Mouse (Mus musculus) hindbrain, embryonic 16.5 days (tissue): ENCODE measurements around the gene Mtmr3. TPM values are rescaled to one million over a fixed set of nuclear protein-coding genes. Genes with fewer than 3 reads are reported as not detected.
"Not testable (repeated sequence)": the region's sequence is repeated elsewhere in the genome, so short reads cannot be mapped to it uniquely, and the experiment has no call there.

Experiments
- ATAC-seq: fragments of 200-750 bp; cut with Nextera tagmentation; 2 replicates; pipeline ENCODE4 v1.8.0; 2017; ENCODE audit warnings: moderate TSS enrichment, moderate library complexity
- H3K27ac ChIP-seq: fragments of 300-500 bp; sonication (generic); 2 replicates; pipeline ENCODE4 v1.5.1; 2014; ENCODE audit warnings: low read depth, mild to moderate bottlenecking, control low read depth, low read length, moderate library complexity
- H3K27me3 ChIP-seq: fragments of 300-500 bp; sonication (generic); replicated peaks from 2 replicates; pipeline ENCODE4 v1.6.1; 2014; ENCODE audit warnings: low read length; ENCODE audit not compliant: control insufficient read depth, insufficient read depth
- H3K36me3 ChIP-seq: fragments of 300-500 bp; sonication (generic); 2 replicates; pipeline ENCODE4 v1.6.1; 2014; ENCODE audit warnings: mild to moderate bottlenecking, low read length, moderate library complexity, mixed read lengths; ENCODE audit not compliant: control insufficient read depth, insufficient read depth
- H3K4me1 ChIP-seq: fragments of 300-500 bp; sonication (generic); 2 replicates; pipeline ENCODE4 v1.6.1; 2014; ENCODE audit warnings: low read depth, low read length; ENCODE audit not compliant: control insufficient read depth, insufficient read depth
- H3K4me2 ChIP-seq: fragments of 300-500 bp; sonication (generic); 2 replicates; pipeline ENCODE4 v1.6.1; 2014; ENCODE audit warnings: mild to moderate bottlenecking, low read length, control low read depth, moderate library complexity
- H3K4me3 ChIP-seq: fragments of 300-500 bp; sonication (generic); 2 replicates; pipeline ENCODE4 v1.5.1; 2014; ENCODE audit warnings: mild to moderate bottlenecking, low read length, control low read depth, moderate library complexity
- H3K9ac ChIP-seq: fragments of 300-500 bp; sonication (generic); 2 replicates; pipeline ENCODE4 v1.6.1; 2014; ENCODE audit warnings: low read depth, mild to moderate bottlenecking, control low read depth, low read length, moderate library complexity
- H3K9me3 ChIP-seq: fragments of 300-500 bp; sonication (generic); 2 replicates; pipeline ENCODE4 v1.6.1; 2014; ENCODE audit warnings: mild to moderate bottlenecking, low read length, moderate library complexity; ENCODE audit not compliant: control insufficient read depth
- WGBS: fragments of 180-500 bp; shearing (Covaris S2); extraction: QIAGEN DNeasy Blood & Tissue Kit; methylation state at CpG from one replicate; pipeline ENCODE4 v1.1.7; 2014; 5-methylcytosine and 5-hydroxymethylcytosine counted together
- polyA plus RNA-seq: library from polyadenylated mRNA; unstranded; fragments of >200 nt; fragmentation: Nextera tagmentation; extraction: Ambion mirVana; gene quantifications from 2 replicates; pipeline ENCODE4 v1.2.1, GENCODE M21; 2015

Gene Mtmr3
- polyA plus RNA-seq, 1 experiment from 2014 or later = 28.7 TPM

- H3K4me2 ChIP-seq = no peak overlapping the region
- no peaks in the 10 kb centered on the region for H3K4me1 ChIP-seq
- H3K9ac ChIP-seq = no peak overlapping the region
- no peaks in the 10 kb centered on the region for H3K36me3 ChIP-seq
- no peak overlapping the region for H3K4me3 ChIP-seq
- ATAC-seq = no peak
- no peaks in the 10 kb centered on the region for H3K9me3 ChIP-seq
- 54% methylated on average over 4 of the region's 4 CpGs for WGBS
- H3K27ac ChIP-seq = no peak overlapping the region
- H3K27me3 ChIP-seq = no peaks in the 10 kb centered on the region
Measured at GRCm38 (mm10) chr11:4545401-4545800, 49.3 kb downstream of the Mtmr3 start.

- H3K36me3 ChIP-seq, H3K27me3 ChIP-seq, H3K4me1 ChIP-seq, H3K4me3 ChIP-seq, ATAC-seq, H3K9ac ChIP-seq, H3K4me2 ChIP-seq, H3K9me3 ChIP-seq, H3K27ac ChIP-seq: not testable (repeated sequence)
- WGBS = 79% methylated on average over 1 of the region's 1 CpGs
Measured at GRCm38 (mm10) chr11:4544627-4544921, 50.1 kb downstream of the Mtmr3 start.

- 86% methylated on average over 7 of the region's 7 CpGs for WGBS
Measured at GRCm38 (mm10) chr11:4543746-4544626, 50.7 kb downstream of the Mtmr3 start.

GRCm38 (mm10) chr11:4543040-4543551 is 51.6 kb downstream of the Mtmr3 start:
- H3K9ac ChIP-seq = no peak overlapping the region
- H3K27me3 ChIP-seq = no peaks in the 10 kb centered on the region
- H3K4me3 ChIP-seq = no peak overlapping the region
- H3K36me3 ChIP-seq = no peaks in the 10 kb centered on the region
- H3K27ac ChIP-seq = no peak overlapping the region
- no peak for ATAC-seq
- 92% methylated on average over 2 of the region's 2 CpGs for WGBS
- no peaks in the 10 kb centered on the region for H3K4me1 ChIP-seq
- H3K4me2 ChIP-seq = no peak overlapping the region
- no peaks in the 10 kb centered on the region for H3K9me3 ChIP-seq

More at GRCm38 (mm10) chr11:4543746-4544626, 50.7 kb downstream of the Mtmr3 start:
- Histone ChIP-seq H3K4me2 (no peak overlapping the region), H3K27me3 (no peaks in the 10 kb centered on the region), H3K4me1 (no peaks in the 10 kb centered on the region), H3K36me3 (no peaks in the 10 kb centered on the region), H3K9ac (no peak overlapping the region), H3K27ac (no peak overlapping the region), H3K9me3 (no peaks in the 10 kb centered on the region), H3K4me3 (no peak overlapping the region)
- no peak for ATAC-seq

- 97% methylated on average over 1 of the region's 1 CpGs for WGBS
- no peak overlapping the region for H3K27ac ChIP-seq
- H3K4me2 ChIP-seq = no peak overlapping the region
- no peak for ATAC-seq
- H3K36me3 ChIP-seq = no peaks in the 10 kb centered on the region
- H3K9me3 ChIP-seq = no peaks in the 10 kb centered on the region
- H3K4me1 ChIP-seq = no peaks in the 10 kb centered on the region
- no peak overlapping the region for H3K9ac ChIP-seq
- no peaks in the 10 kb centered on the region for H3K27me3 ChIP-seq
- H3K4me3 ChIP-seq = no peak overlapping the region
Measured at GRCm38 (mm10) chr11:4536645-4537044, 58.0 kb downstream of the Mtmr3 start.

- 96% methylated on average over 3 of the region's 3 CpGs for WGBS
- no peak for ATAC-seq
- peaks cover 12% of the 10 kb centered on the region for H3K36me3 ChIP-seq
- H3K27ac ChIP-seq = no peak overlapping the region
- no peak overlapping the region for H3K9ac ChIP-seq
- H3K4me3 ChIP-seq = no peak overlapping the region
- no peaks in the 10 kb centered on the region for H3K4me1 ChIP-seq
- no peak overlapping the region for H3K4me2 ChIP-seq
- no peaks in the 10 kb centered on the region for H3K9me3 ChIP-seq
- no peaks in the 10 kb centered on the region for H3K27me3 ChIP-seq
Measured at GRCm38 (mm10) chr11:4527132-4527531, 67.5 kb downstream of the Mtmr3 start.

GRCm38 (mm10) chr11:4522142-4522664 is 72.5 kb downstream of the Mtmr3 start:
- Histone ChIP-seq H3K27ac (no peak overlapping the region), H3K9me3 (no peaks in the 10 kb centered on the region), H3K36me3 (peaks cover 12% of the 10 kb centered on the region), H3K4me1 (no peaks in the 10 kb centered on the region), H3K9ac (no peak overlapping the region), H3K27me3 (no peaks in the 10 kb centered on the region), H3K4me2 (no peak overlapping the region), H3K4me3 (no peak overlapping the region)
- no peak for ATAC-seq
- WGBS = 90% methylated on average over 6 of the region's 6 CpGs

- 78% methylated on average over 7 of the region's 7 CpGs for WGBS
- H3K4me3 ChIP-seq = no peak overlapping the region
Measured at GRCm38 (mm10) chr11:4518981-4519380, 75.7 kb downstream of the Mtmr3 start.

GRCm38 (mm10) chr11:4507421-4507820 is 87.2 kb downstream of the Mtmr3 start:
- no peaks in the 10 kb centered on the region for H3K27me3 ChIP-seq
- no peaks in the 10 kb centered on the region for H3K4me1 ChIP-seq
- no peak overlapping the region for H3K4me2 ChIP-seq
- no peak overlapping the region for H3K4me3 ChIP-seq
- no peak for ATAC-seq
- 55% methylated on average over 2 of the region's 2 CpGs for WGBS
- no peak overlapping the region for H3K9ac ChIP-seq
- peaks cover 19% of the 10 kb centered on the region for H3K36me3 ChIP-seq
- H3K27ac ChIP-seq = no peak overlapping the region
- no peaks in the 10 kb centered on the region for H3K9me3 ChIP-seq

More at GRCm38 (mm10) chr11:4518981-4519380, 75.7 kb downstream of the Mtmr3 start:
- ATAC-seq = no peak
- no peaks in the 10 kb centered on the region for H3K4me1 ChIP-seq
- H3K9me3 ChIP-seq = no peaks in the 10 kb centered on the region
- peaks cover 7% of the 10 kb centered on the region; the same call in 1 of the 2 replicates for H3K36me3 ChIP-seq
- H3K27ac ChIP-seq = no peak overlapping the region
- H3K9ac ChIP-seq = no peak overlapping the region
- H3K4me2 ChIP-seq = no peak overlapping the region
- H3K27me3 ChIP-seq = no peaks in the 10 kb centered on the region
